Comparison of ENCODE assay signal across 8 mouse cellular contexts in genomic region chr8:114081049-114081756, GRCm38 (mm10). TPM values are rescaled to one million over a fixed set of nuclear protein-coding genes. Genes with fewer than 3 reads are reported as not detected.
DNase-seq lines count a peak whose midpoint lies in the region.

No protein-coding gene starts in this region.

- 0 out of 2 replicates have a peak, but pooled peaks cover 6% of the 10 kb centered on the region for H3K27me3 ChIP-seq in limb, embryonic 10.5 days (ENCODE audit: low read depth, poor library complexity, severe bottlenecking)

- no peaks in the 10 kb centered on the region for H3K9me3 ChIP-seq in limb, embryonic 10.5 days (replicated peaks)

- H3K27ac ChIP-seq in limb, embryonic 10.5 days, result no peak overlapping the region

- H3K36me3 ChIP-seq in limb, embryonic 10.5 days, result no peaks in the 10 kb centered on the region

- no peak overlapping the region for H3K4me3 ChIP-seq in limb, embryonic 10.5 days

- peak; percentile 20 for DNase-seq in urinary bladder, postnatal 25 days (ENCODE audit: low spot score)
- no peak for DNase-seq in urinary bladder, adult 2 months (ENCODE audit: low spot score)
- DNase-seq in cerebellum, adult 8-10 months, result peak; percentile 66
- DNase-seq in frontal cortex, postnatal 14 days (ENCODE audit: low spot score in 2 of 2), result peak; percentile 15 to 46
- peak; percentile 6 for DNase-seq in kidney, adult 11 months
- DNase-seq in limb, embryonic 10.5 days (ENCODE audit: low spot score), result peak; percentile 69
- DNase-seq in naive thymus-derived CD4-positive, alpha-beta T cell, adult 2 months (ENCODE audit: low read depth), result peak; percentile 48
- peak; percentile 32 for DNase-seq in thymus, postnatal 25 days

- no peaks in the 10 kb centered on the region for H3K4me1 ChIP-seq in limb, embryonic 10.5 days

- WGBS in limb, embryonic 10.5 days, result 19% methylated on average over 10 of the region's 10 CpGs

RNA-seq across cellular contexts. Expression of gene Nudt7, which starts 52.2 kb away (rescaled TPM):
- 19.5 and 24.5 TPM in 2 replicates for polyA plus RNA-seq in urinary bladder, adult 2 months (2012; rRNA removed)
- polyA plus RNA-seq in limb, embryonic 10.5 days (2016; fragmentation: Nextera tagmentation; extraction: Ambion mirVana), result 6.9 and 9.8 TPM in 2 replicates
